Mouse (Mus musculus): ENCODE results near the gene Slc19a2. TPM values are rescaled to one million over a fixed set of nuclear protein-coding genes. Genes with fewer than 3 reads are reported as not detected.
A peak's percentile ranks its signal among the peaks of the same experiment; 100 is the strongest.
"Not testable (repeated sequence)": the region's sequence is repeated elsewhere in the genome, so short reads cannot be mapped to it uniquely, and the experiment has no call there.

Gene Slc19a2
- polyA plus RNA-seq, 1 experiment: 38.3 TPM

GRCm38 (mm10) chr1:164220261-164220660, 28.6 kb upstream of the Slc19a2 start:
- H3K4me3 ChIP-seq (ENCODE audit: insufficient read depth, low read length): no peak overlapping the region
- TF ChIP-seq CTCF (IDR thresholded peaks at IDR 0.05; ENCODE audit: borderline replicate concordance, insufficient read depth, low read length) (no peak), POLR2A (IDR thresholded peaks at IDR 0.05; ENCODE audit: low read depth, low read length) (no peak)
- H3K4me1 ChIP-seq (ENCODE audit: control insufficient read depth, insufficient read depth, low read length): no peaks in the 10 kb centered on the region
- no peak overlapping the region for H3K27ac ChIP-seq (ENCODE audit: insufficient read depth, low read length)

- TF ChIP-seq POLR2A (IDR thresholded peaks at IDR 0.05; ENCODE audit: low read depth, low read length) (no peak), CTCF (IDR thresholded peaks at IDR 0.05; ENCODE audit: borderline replicate concordance, insufficient read depth, low read length) (no peak)
- H3K27ac ChIP-seq (ENCODE audit: insufficient read depth, low read length): no peak overlapping the region
Observed at GRCm38 (mm10) chr1:164223089-164223488, 25.8 kb upstream of the Slc19a2 start.

GRCm38 (mm10) chr1:164231937-164232570, 16.8 kb upstream of the Slc19a2 start:
- H3K4me1 ChIP-seq (ENCODE audit: control insufficient read depth, insufficient read depth, low read length); H3K4me3 ChIP-seq (ENCODE audit: insufficient read depth, low read length); H3K27ac ChIP-seq (ENCODE audit: insufficient read depth, low read length): not testable (repeated sequence)

More at GRCm38 (mm10) chr1:164223089-164223488, 25.8 kb upstream of the Slc19a2 start:
- Histone ChIP-seq H3K4me1 (ENCODE audit: control insufficient read depth, insufficient read depth, low read length) (no peaks in the 10 kb centered on the region), H3K4me3 (ENCODE audit: insufficient read depth, low read length) (no peak overlapping the region)

- TF ChIP-seq CTCF (IDR thresholded peaks at IDR 0.05; ENCODE audit: borderline replicate concordance, insufficient read depth, low read length): no peak
- TF ChIP-seq POLR2A (IDR thresholded peaks at IDR 0.05; ENCODE audit: low read depth, low read length): no peak
- Histone ChIP-seq H3K27ac (ENCODE audit: insufficient read depth, low read length) (no peak overlapping the region), H3K4me3 (ENCODE audit: insufficient read depth, low read length) (no peak overlapping the region), H3K4me1 (ENCODE audit: control insufficient read depth, insufficient read depth, low read length) (no peaks in the 10 kb centered on the region)
Observed at GRCm38 (mm10) chr1:164233447-164233846, 15.4 kb upstream of the Slc19a2 start.

GRCm38 (mm10) chr1:164235078-164235477, 13.8 kb upstream of the Slc19a2 start:
- Histone ChIP-seq H3K27ac (ENCODE audit: insufficient read depth, low read length) (no peak overlapping the region), H3K4me1 (ENCODE audit: control insufficient read depth, insufficient read depth, low read length) (no peaks in the 10 kb centered on the region), H3K4me3 (ENCODE audit: insufficient read depth, low read length) (no peak overlapping the region)
- TF ChIP-seq POLR2A (IDR thresholded peaks at IDR 0.05; ENCODE audit: low read depth, low read length) (no peak), CTCF (IDR thresholded peaks at IDR 0.05; ENCODE audit: borderline replicate concordance, insufficient read depth, low read length) (no peak)

- Histone ChIP-seq H3K4me3 (ENCODE audit: insufficient read depth, low read length) (no peak overlapping the region), H3K4me1 (ENCODE audit: control insufficient read depth, insufficient read depth, low read length) (no peaks in the 10 kb centered on the region), H3K27ac (ENCODE audit: insufficient read depth, low read length) (no peak overlapping the region)
- TF ChIP-seq CTCF (IDR thresholded peaks at IDR 0.05; ENCODE audit: borderline replicate concordance, insufficient read depth, low read length): no peak
- TF ChIP-seq POLR2A (IDR thresholded peaks at IDR 0.05; ENCODE audit: low read depth, low read length): no peak
Observed at GRCm38 (mm10) chr1:164236078-164236477, 12.8 kb upstream of the Slc19a2 start.

- no peak overlapping the region for H3K27ac ChIP-seq (ENCODE audit: insufficient read depth, low read length)
- H3K4me1 ChIP-seq (ENCODE audit: control insufficient read depth, insufficient read depth, low read length): 0 out of 2 replicates have a peak, but pooled peaks cover 3% of the 10 kb centered on the region
- no peak for TF ChIP-seq POLR2A (IDR thresholded peaks at IDR 0.05; ENCODE audit: low read depth, low read length)
- TF ChIP-seq CTCF (IDR thresholded peaks at IDR 0.05; ENCODE audit: borderline replicate concordance, insufficient read depth, low read length): no peak
- H3K4me3 ChIP-seq (ENCODE audit: insufficient read depth, low read length): no peak overlapping the region
Observed at GRCm38 (mm10) chr1:164241494-164241893, 7.4 kb upstream of the Slc19a2 start.

- H3K4me1 ChIP-seq (ENCODE audit: control insufficient read depth, insufficient read depth, low read length): 0 out of 2 replicates have a peak, but pooled peaks cover 7% of the 10 kb centered on the region
Observed at GRCm38 (mm10) chr1:164242809-164243208, 6.0 kb upstream of the Slc19a2 start.

GRCm38 (mm10) chr1:164247442-164247841, 1.4 kb upstream of the Slc19a2 start:
- no peak for TF ChIP-seq POLR2A (IDR thresholded peaks at IDR 0.05; ENCODE audit: low read depth, low read length)
- no peak overlapping the region for H3K4me3 ChIP-seq (ENCODE audit: insufficient read depth, low read length)
- peak overlapping the region; percentile 72; the same call in 1 of the 2 replicates for H3K27ac ChIP-seq (ENCODE audit: insufficient read depth, low read length)
- H3K4me1 ChIP-seq (ENCODE audit: control insufficient read depth, insufficient read depth, low read length): 0 out of 2 replicates have a peak, but pooled peaks cover 7% of the 10 kb centered on the region

More at GRCm38 (mm10) chr1:164242809-164243208, 6.0 kb upstream of the Slc19a2 start:
- no peak overlapping the region for H3K4me3 ChIP-seq (ENCODE audit: insufficient read depth, low read length)
- H3K27ac ChIP-seq (ENCODE audit: insufficient read depth, low read length): no peak overlapping the region
- TF ChIP-seq POLR2A (IDR thresholded peaks at IDR 0.05; ENCODE audit: low read depth, low read length) (no peak), CTCF (IDR thresholded peaks at IDR 0.05; ENCODE audit: borderline replicate concordance, insufficient read depth, low read length) (no peak)

- H3K27ac ChIP-seq (ENCODE audit: insufficient read depth, low read length): peak overlapping the region; percentile 72
- H3K4me1 ChIP-seq (ENCODE audit: control insufficient read depth, insufficient read depth, low read length): peaks cover 4% of the 10 kb centered on the region; the same call in 1 of the 2 replicates
- no peak for TF ChIP-seq POLR2A (IDR thresholded peaks at IDR 0.05; ENCODE audit: low read depth, low read length)
- TF ChIP-seq CTCF (IDR thresholded peaks at IDR 0.05; ENCODE audit: borderline replicate concordance, insufficient read depth, low read length): no peak
Observed at GRCm38 (mm10) chr1:164247971-164248370, 875 bp upstream of the Slc19a2 start.

More at GRCm38 (mm10) chr1:164247971-164248370, 875 bp upstream of the Slc19a2 start:
- H3K4me3 ChIP-seq (ENCODE audit: insufficient read depth, low read length): 0 out of 2 replicates have a peak overlapping the region, but pooled peaks have one; percentile 45
